Mouse (Mus musculus) G1E (cell line): ENCODE measurements around the gene Otop3. TPM values are rescaled to one million over a fixed set of nuclear protein-coding genes. Genes with fewer than 3 reads are reported as not detected.
A peak's percentile ranks its signal among the peaks of the same experiment; 100 is the strongest.

Experiments
- ATAC-seq: 2 replicates; pipeline ENCODE4 v1.8.0; 2016; ENCODE audit warnings: mild to moderate bottlenecking; ENCODE audit not compliant: insufficient number of reproducible peaks, poor library complexity, low FRiP score, severe bottlenecking; ENCODE audit errors: extremely low read depth
- DNase-seq: peaks from one replicate; pipeline ENCODE4 v3.0.0; 2012; ENCODE audit warnings: low spot score
- H3K27me3 ChIP-seq: 2 replicates; pipeline ENCODE4 v1.6.1; 2012; ENCODE audit warnings: mild to moderate bottlenecking, low read length, inconsistent platforms; ENCODE audit not compliant: insufficient read depth
- H3K36me3 ChIP-seq: replicated peaks from 2 replicates; pipeline ENCODE3; 2012; ENCODE audit warnings: mild to moderate bottlenecking, inconsistent platforms
- H3K4me1 ChIP-seq: 2 replicates; pipeline ENCODE4 v1.6.1; 2012; ENCODE audit warnings: low read depth, low read length, inconsistent platforms, mixed read lengths; ENCODE audit not compliant: insufficient read depth
- H3K4me3 ChIP-seq: 2 replicates; pipeline ENCODE4 v1.5.1; 2012; ENCODE audit warnings: low read depth, mild to moderate bottlenecking, inconsistent platforms, low read length, moderate library complexity, mixed read lengths
- H3K9me3 ChIP-seq: replicated peaks from 2 replicates; pipeline ENCODE4 v1.6.1; 2012; ENCODE audit warnings: inconsistent platforms
- CTCF ChIP-seq: IDR thresholded peaks from 2 replicates; pipeline ENCODE4 v1.5.1; 2012; ENCODE audit warnings: low read depth, low read length, inconsistent platforms, mixed read lengths
- GATA1 ChIP-seq: IDR thresholded peaks from 2 replicates; pipeline ENCODE4 v1.6.1; 2012; ENCODE audit warnings: borderline replicate concordance, low read length, inconsistent platforms, mixed read lengths
- GATA2 ChIP-seq: IDR thresholded peaks from 2 replicates; pipeline ENCODE4 v1.6.1; 2012; ENCODE audit warnings: low read depth, low read length, inconsistent platforms, borderline replicate concordance
- POLR2AphosphoS5 ChIP-seq: IDR thresholded peaks from 2 replicates; pipeline ENCODE4 v1.6.1; 2012; ENCODE audit warnings: low read depth, low read length, inconsistent platforms; ENCODE audit not compliant: insufficient replicate concordance
- TAL1 ChIP-seq: conservative IDR thresholded peaks from 2 replicates; pipeline ENCODE4 v1.6.1; 2012; ENCODE audit warnings: low read depth, low read length, inconsistent platforms, mixed read lengths
- polyA plus RNA-seq: library from polyadenylated mRNA; stranded (reverse); fragments of >175 nt; gene quantifications from 2 replicates; pipeline ENCODE4 v1.2.3, GENCODE M21; 2012
- total RNA-seq, 2 experiments: library from RNA; stranded (forward) in 1 of 2; stranded (reverse) in 1 of 2; fragments of 200-1000 nt in 1 of 2; fragments of >200 nt in 1 of 2; fragmentation: Nextera tagmentation in 1 of 2; gene quantifications; 2 replicates each; pipeline ENCODE4 v1.2.3; 2014 to 2017

Gene Otop3
- total and polyA plus RNA-seq, 3 experiments: not detected

DNA sequence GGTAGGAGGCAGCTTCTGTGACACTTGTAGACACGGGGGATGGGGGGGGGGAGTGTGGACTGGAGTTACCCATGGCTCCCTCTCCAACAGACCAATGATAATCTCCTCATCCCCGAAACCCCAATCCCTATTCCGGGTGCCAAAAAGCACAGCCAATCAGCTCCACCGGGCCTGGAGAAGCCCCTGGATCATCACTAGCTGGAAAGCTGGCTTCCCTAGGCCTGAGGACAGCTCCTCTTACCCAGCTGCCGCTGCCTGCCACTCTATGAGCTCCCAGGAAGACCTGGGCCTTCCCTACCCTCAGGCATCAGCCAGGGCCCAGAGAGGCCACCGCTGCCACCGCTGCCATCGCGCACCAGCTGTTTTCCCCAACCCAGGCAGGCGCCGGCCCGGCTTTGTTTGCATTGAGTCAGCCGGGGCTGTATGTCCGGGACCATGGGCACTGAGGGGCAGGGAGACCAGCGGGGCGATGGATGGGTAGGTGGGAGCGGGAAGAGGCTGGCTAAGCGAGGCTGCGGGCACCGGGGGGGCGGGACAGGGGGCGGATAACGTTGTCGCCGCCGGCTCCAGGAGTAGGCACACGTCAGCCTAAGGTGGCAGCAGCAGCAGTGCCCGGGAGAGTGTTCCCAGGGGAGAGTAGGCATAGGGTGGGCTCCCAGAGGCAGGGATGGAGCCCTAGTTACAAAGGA lies 32.3 kb downstream of the Otop3 start:
- peaks cover 61% of the 10 kb centered on the region for H3K27me3 ChIP-seq
- H3K4me1 ChIP-seq: peaks cover 14% of the 10 kb centered on the region
- ATAC-seq (no peak), DNase-seq (no peak)
- TF ChIP-seq GATA1 (no peak), CTCF (no peak), POLR2AphosphoS5 (no peak), GATA2 (no peak), TAL1 (no peak)
- peak overlapping the region; percentile 68; the same call in 1 of the 2 replicates for H3K4me3 ChIP-seq
- no peaks in the 10 kb centered on the region for H3K9me3 ChIP-seq
- no peaks in the 10 kb centered on the region for H3K36me3 ChIP-seq

GRCm38 (mm10) chr11:115367395-115367944 lies 32.9 kb downstream of the Otop3 start, which contains the start of gene Hid1:
Hid1 (minus strand) TSS chr11:115367756.
- Histone ChIP-seq H3K27me3 (peaks cover 61% of the 10 kb centered on the region), H3K9me3 (no peaks in the 10 kb centered on the region), H3K36me3 (no peaks in the 10 kb centered on the region), H3K4me3 (peak within 1 kb of the TSS; percentile 68; the same call in 1 of the 2 replicates), H3K4me1 (peaks cover 14% of the 10 kb centered on the region)
- TF ChIP-seq CTCF (no peak), POLR2AphosphoS5 (no peak), GATA1 (no peak)
- peak; percentile 63; the same call in 1 of the 2 replicates for ATAC-seq
- peak; percentile 56 for DNase-seq

- H3K4me3 ChIP-seq: no peak overlapping the region
- H3K27me3 ChIP-seq: peaks cover 63% of the 10 kb centered on the region
- no peaks in the 10 kb centered on the region for H3K9me3 ChIP-seq
- H3K36me3 ChIP-seq: no peaks in the 10 kb centered on the region
- no peak for TF ChIP-seq TAL1
- TF ChIP-seq CTCF: no peak
- TF ChIP-seq POLR2AphosphoS5: no peak
- no peak for TF ChIP-seq GATA2
- no peak for ATAC-seq
- peaks cover 14% of the 10 kb centered on the region for H3K4me1 ChIP-seq
- no peak for DNase-seq
These were observed 35.8 kb downstream of the Otop3 start for GRCm38 (mm10) chr11:115370368-115370767.

- ATAC-seq: no peak
- no peak for DNase-seq
- Histone ChIP-seq H3K4me1 (peaks cover 11% of the 10 kb centered on the region), H3K36me3 (no peaks in the 10 kb centered on the region), H3K4me3 (no peak overlapping the region), H3K9me3 (no peaks in the 10 kb centered on the region), H3K27me3 (peaks cover 58% of the 10 kb centered on the region)
- TF ChIP-seq GATA2 (no peak), GATA1 (no peak), POLR2AphosphoS5 (no peak), TAL1 (no peak), CTCF (no peak)
These were observed 36.8 kb downstream of the Otop3 start for GRCm38 (mm10) chr11:115371354-115371753.

GRCm38 (mm10) chr11:115372015-115372414 lies 37.5 kb downstream of the Otop3 start:
- Histone ChIP-seq H3K4me3 (no peak overlapping the region), H3K9me3 (no peaks in the 10 kb centered on the region), H3K4me1 (peaks cover 8% of the 10 kb centered on the region), H3K36me3 (no peaks in the 10 kb centered on the region), H3K27me3 (peaks cover 51% of the 10 kb centered on the region)
- ATAC-seq: no peak
- no peak for DNase-seq
- TF ChIP-seq POLR2AphosphoS5: no peak
- no peak for TF ChIP-seq GATA2
- no peak for TF ChIP-seq GATA1
- TF ChIP-seq TAL1: no peak
- no peak for TF ChIP-seq CTCF

DNA sequence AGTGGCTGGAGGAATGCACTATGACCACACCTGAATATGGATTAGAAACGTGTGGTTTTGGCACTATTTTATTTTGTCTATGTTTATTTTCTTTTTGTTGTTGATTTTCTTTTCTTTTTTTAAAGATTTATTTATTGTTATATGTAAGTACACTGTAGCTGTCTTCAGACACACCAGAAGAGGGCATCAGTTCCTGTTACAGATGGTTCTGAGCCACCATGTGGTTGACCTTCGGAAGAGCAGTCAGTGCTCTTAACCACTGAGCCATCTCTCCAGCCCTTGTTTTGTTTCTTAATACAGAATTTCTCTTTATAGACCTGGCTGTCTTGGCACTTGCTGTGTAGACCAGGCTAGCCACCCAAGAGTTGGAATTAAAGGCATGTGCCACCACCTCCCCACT lies 38.2 kb downstream of the Otop3 start:
- Histone ChIP-seq H3K27me3 (peaks cover 44% of the 10 kb centered on the region), H3K9me3 (no peaks in the 10 kb centered on the region), H3K36me3 (no peaks in the 10 kb centered on the region), H3K4me1 (peaks cover 1% of the 10 kb centered on the region), H3K4me3 (no peak overlapping the region)
- TF ChIP-seq GATA1 (no peak), CTCF (no peak), POLR2AphosphoS5 (no peak), TAL1 (no peak), GATA2 (no peak)
- no peak for DNase-seq
- no peak for ATAC-seq
